21 mouse cellular contexts compared by ENCODE assay signal in the genomic region with DNA sequence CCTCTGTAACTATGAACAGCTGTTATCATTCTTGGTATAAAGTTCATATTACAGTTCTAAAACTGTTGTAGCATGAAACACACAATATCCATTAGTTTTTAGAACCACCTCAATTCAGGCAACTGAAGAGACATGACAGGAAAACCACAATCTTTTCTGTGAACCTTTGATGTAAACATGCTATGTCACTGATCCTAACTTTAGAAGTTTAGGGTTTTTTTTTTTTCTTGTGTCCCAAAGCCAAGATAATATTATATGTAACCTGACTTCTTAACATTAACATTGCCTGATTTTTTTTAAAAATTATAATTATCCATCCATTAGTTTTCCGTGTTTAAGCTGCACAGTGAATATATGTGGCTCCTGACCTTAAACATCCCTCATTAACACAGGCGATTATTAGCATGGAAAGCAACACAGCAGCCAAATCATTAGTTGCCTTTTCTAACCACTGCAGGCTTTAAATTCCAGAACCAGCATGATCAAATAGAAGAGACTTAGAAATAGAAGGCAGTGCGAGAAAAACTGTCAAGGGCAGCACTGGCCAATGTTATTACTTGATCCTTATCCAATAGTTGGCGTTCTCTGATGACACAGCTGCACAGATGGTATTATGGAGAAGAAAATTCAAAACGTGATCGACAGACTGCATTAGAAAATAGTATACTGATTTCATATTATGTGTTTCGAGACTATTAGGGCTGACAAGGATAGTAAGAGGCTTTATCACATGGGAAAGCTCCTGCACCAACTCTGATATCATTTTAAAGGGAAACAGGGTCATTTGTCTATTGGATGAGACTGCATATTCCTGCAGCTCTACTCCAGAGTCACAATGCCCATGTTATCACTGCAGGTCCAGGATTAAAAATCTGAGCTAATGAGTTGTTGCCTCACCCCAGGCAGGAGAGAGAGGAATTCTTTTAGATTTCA.
A peak's percentile ranks its signal among the peaks of the same experiment; 100 is the strongest.
DNase-seq lines count a peak whose midpoint lies in the region; ATAC-seq and TF ChIP-seq lines count a peak whose summit lies in the region.
"Had no signal": no experiment of that assay in that cellular context is flagged by ENCODE, and none has a peak within 500 bp of the region (broad histone marks: within the 10 kb centered on the region; RNA-seq: fewer than 3 reads in every experiment).

No protein-coding gene starts in this region.

- no peak for DNase-seq in layer of hippocampus, adult 2 months (ENCODE audit: low spot score in 2 of 2)
- no peak for DNase-seq in layer of hippocampus, adult 11-12 months (ENCODE audit: low spot score)
- DNase-seq in forebrain, embryonic 10.5 days (ENCODE audit: extremely low spot score, low spot score) = no peak
- DNase-seq in ovary, adult 18-20 months (ENCODE audit: low spot score) = no peak
- no peak for DNase-seq in liver
- DNase-seq: cerebellum, adult 11 months; cerebellum, postnatal 25 days; layer of hippocampus, adult 9-11 months; retina, postnatal 1 day had no signal

- ATAC-seq in forebrain, embryonic 16.5 days = peak; percentile 26; the same call in 1 of the 2 replicates
- ATAC-seq in erythroblast, adult 5-6 weeks (replicated peaks; ENCODE audit: low FRiP score, poor library complexity, severe bottlenecking) = no peak
- ATAC-seq: CD4-positive, CD25-positive, alpha-beta regulatory T cell, adult 4 months; lung, postnatal 0 days had no signal

- H3K4me2 ChIP-seq in forebrain, embryonic 16.5 days (ENCODE audit: low read length) = no peak overlapping the region
- H3K4me2 ChIP-seq: embryonic facial prominence, embryonic 12.5 days; heart, embryonic 15.5 days; limb, embryonic 13.5 days; liver, embryonic 15.5 days; neural tube, embryonic 15.5 days had no signal

- no peak for TF ChIP-seq CTCF in layer of hippocampus, adult 2 months (conservative IDR thresholded peaks at IDR 0.05)

- H3K4me1 ChIP-seq in forebrain, embryonic 10.5 days = peaks cover 18% of the 10 kb centered on the region
- H3K4me1 ChIP-seq in forebrain, embryonic 16.5 days (replicated peaks; ENCODE audit: control insufficient read depth, insufficient read depth, low read length) = peaks cover 8% of the 10 kb centered on the region
- H3K4me1 ChIP-seq: embryonic facial prominence, embryonic 12.5 days; heart, embryonic 15.5 days; limb, embryonic 13.5 days; liver, embryonic 15.5 days; neural tube, embryonic 15.5 days had no signal

- no peak overlapping the region for H3K4me3 ChIP-seq in layer of hippocampus, adult 2 months
- H3K4me3 ChIP-seq in forebrain, embryonic 10.5 days = no peak overlapping the region
- H3K4me3 ChIP-seq in forebrain, embryonic 16.5 days (replicated peaks; ENCODE audit: low read length) = no peak overlapping the region
- H3K4me3 ChIP-seq: embryonic facial prominence, embryonic 12.5 days; heart, embryonic 15.5 days; limb, embryonic 13.5 days; liver, embryonic 15.5 days; myocyte; neural tube, embryonic 15.5 days had no signal

- H3K36me3 ChIP-seq in forebrain, embryonic 10.5 days (replicated peaks) = no peaks in the 10 kb centered on the region
- no peaks in the 10 kb centered on the region for H3K36me3 ChIP-seq in forebrain, embryonic 16.5 days (ENCODE audit: control insufficient read depth, insufficient read depth)
- H3K36me3 ChIP-seq: embryonic facial prominence, embryonic 12.5 days; G1E; heart, embryonic 15.5 days; limb, embryonic 13.5 days; liver, embryonic 15.5 days; neural tube, embryonic 15.5 days had no signal

- H3K9me3 ChIP-seq in forebrain, embryonic 10.5 days = no peaks in the 10 kb centered on the region
- no peaks in the 10 kb centered on the region for H3K9me3 ChIP-seq in forebrain, embryonic 16.5 days (ENCODE audit: control insufficient read depth, low read length)
- H3K9me3 ChIP-seq: embryonic facial prominence, embryonic 12.5 days; heart, embryonic 15.5 days; limb, embryonic 13.5 days; liver, embryonic 15.5 days; neural tube, embryonic 15.5 days had no signal

- no peaks in the 10 kb centered on the region for H3K27me3 ChIP-seq in forebrain, embryonic 10.5 days (ENCODE audit: poor library complexity, severe bottlenecking)
- no peaks in the 10 kb centered on the region for H3K27me3 ChIP-seq in forebrain, embryonic 16.5 days (replicated peaks; ENCODE audit: control insufficient read depth, insufficient read depth, low read length)
- H3K27me3 ChIP-seq: embryonic facial prominence, embryonic 12.5 days; heart, embryonic 15.5 days; limb, embryonic 13.5 days; liver, embryonic 15.5 days; neural tube, embryonic 15.5 days had no signal

- H3K9ac ChIP-seq in forebrain, embryonic 16.5 days (replicated peaks; ENCODE audit: low read depth, low read length) = no peak overlapping the region
- H3K9ac ChIP-seq: embryonic facial prominence, embryonic 12.5 days; heart, embryonic 15.5 days; limb, embryonic 13.5 days; liver, embryonic 15.5 days; neural tube, embryonic 15.5 days had no signal

- 71% methylated on average over 7 of the region's 7 CpGs for WGBS in forebrain, embryonic 10.5 days
- 29% methylated on average over 7 of the region's 7 CpGs for WGBS in forebrain, embryonic 16.5 days

- H3K27ac ChIP-seq in layer of hippocampus, adult 2 months = peak overlapping the region; percentile 48; the same call in 1 of the 2 replicates
- H3K27ac ChIP-seq in forebrain, embryonic 10.5 days = peak overlapping the region; percentile 37; the same call in 1 of the 2 replicates
- no peak overlapping the region for H3K27ac ChIP-seq in forebrain, embryonic 16.5 days (ENCODE audit: low read length)
- H3K27ac ChIP-seq: embryonic facial prominence, embryonic 12.5 days; heart, embryonic 15.5 days; kidney, postnatal 0 days; limb, embryonic 13.5 days; liver, embryonic 15.5 days; neural tube, embryonic 15.5 days had no signal
